Mouse (Mus musculus) ES-Bruce4 (cell line): ENCODE results near the gene Mast4. TPM values are rescaled to one million over a fixed set of nuclear protein-coding genes. Genes with fewer than 3 reads are reported as not detected.

Experiments
- H3K27ac ChIP-seq: 2 replicates; pipeline ENCODE4 v1.5.1; 2012; ENCODE audit warnings: low read length, inconsistent platforms; ENCODE audit not compliant: insufficient read depth
- H3K27me3 ChIP-seq: 2 replicates; pipeline ENCODE4 v1.6.1; 2012; ENCODE audit warnings: mild to moderate bottlenecking, low read length, inconsistent platforms; ENCODE audit not compliant: control insufficient read depth, poor library complexity, insufficient read depth, severe bottlenecking
- H3K36me3 ChIP-seq: 2 replicates; pipeline ENCODE4 v1.6.1; 2012; ENCODE audit warnings: inconsistent platforms, mild to moderate bottlenecking, low read length, moderate library complexity; ENCODE audit not compliant: control insufficient read depth, poor library complexity, insufficient read depth, severe bottlenecking
- H3K4me1 ChIP-seq: one replicate; pipeline ENCODE4 v1.8.1; 2011; ENCODE audit warnings: low read length; ENCODE audit not compliant: control insufficient read depth, insufficient read depth
- H3K4me3 ChIP-seq: 2 replicates; pipeline ENCODE4 v1.5.1; 2011; ENCODE audit warnings: low read depth, mild to moderate bottlenecking, low read length
- H3K9ac ChIP-seq: 2 replicates; pipeline ENCODE4 v1.6.1; 2012; ENCODE audit warnings: low read depth, mild to moderate bottlenecking, inconsistent platforms; ENCODE audit not compliant: poor library complexity, severe bottlenecking
- H3K9me3 ChIP-seq: replicated peaks from 2 replicates; pipeline ENCODE4 v1.6.1; 2012; ENCODE audit warnings: mild to moderate bottlenecking, low read length, inconsistent platforms; ENCODE audit not compliant: control insufficient read depth, poor library complexity, insufficient read depth, severe bottlenecking
- CTCF ChIP-seq: IDR thresholded peaks from one replicate; pipeline ENCODE4 v1.8.1; 2011; ENCODE audit warnings: low read depth, low read length
- EP300 ChIP-seq: IDR thresholded peaks from 2 replicates; pipeline ENCODE4 v1.6.1; 2011; ENCODE audit warnings: low read depth, low read length; ENCODE audit not compliant: insufficient read depth
- POLR2A ChIP-seq: IDR thresholded peaks from one replicate; pipeline ENCODE4 v1.8.1; 2011; ENCODE audit warnings: low read length; ENCODE audit not compliant: insufficient read depth
- polyA plus RNA-seq: library from polyadenylated mRNA; stranded (reverse); fragments of >200 nt; gene quantifications from 2 replicates; pipeline ENCODE4 v1.2.4, GENCODE M21; 2011; ENCODE audit warnings: low read depth; ENCODE audit not compliant: missing spikeins, insufficient read depth, insufficient read length

The Mast4 gene
- polyA plus RNA-seq, 1 experiment = 25.3 TPM

GRCm38 (mm10) chr13:103308296-103308695, 26.0 kb downstream of the Mast4 start:
- no peaks in the 10 kb centered on the region for H3K4me1 ChIP-seq
- no peak for TF ChIP-seq EP300
- TF ChIP-seq CTCF = no peak
- TF ChIP-seq POLR2A = no peak
- H3K9me3 ChIP-seq = no peaks in the 10 kb centered on the region
- H3K36me3 ChIP-seq = no peaks in the 10 kb centered on the region
- no peak overlapping the region for H3K27ac ChIP-seq
- no peak overlapping the region for H3K4me3 ChIP-seq
- no peak overlapping the region for H3K9ac ChIP-seq
- no peaks in the 10 kb centered on the region for H3K27me3 ChIP-seq

GRCm38 (mm10) chr13:103303826-103304225, 30.5 kb downstream of the Mast4 start:
- TF ChIP-seq CTCF (no peak), EP300 (no peak), POLR2A (no peak)

GRCm38 (mm10) chr13:103302508-103302907, 31.8 kb downstream of the Mast4 start:
- H3K4me3 ChIP-seq = no peak overlapping the region
- H3K27me3 ChIP-seq = no peaks in the 10 kb centered on the region
- TF ChIP-seq CTCF (no peak), EP300 (no peak), POLR2A (no peak)
- H3K36me3 ChIP-seq = no peaks in the 10 kb centered on the region
- no peak overlapping the region for H3K9ac ChIP-seq
- no peaks in the 10 kb centered on the region for H3K4me1 ChIP-seq
- no peak overlapping the region for H3K27ac ChIP-seq
- no peaks in the 10 kb centered on the region for H3K9me3 ChIP-seq

More at GRCm38 (mm10) chr13:103303826-103304225, 30.5 kb downstream of the Mast4 start:
- Histone ChIP-seq H3K36me3 (no peaks in the 10 kb centered on the region), H3K9me3 (no peaks in the 10 kb centered on the region), H3K27ac (no peak overlapping the region), H3K4me3 (no peak overlapping the region), H3K27me3 (no peaks in the 10 kb centered on the region), H3K9ac (no peak overlapping the region), H3K4me1 (no peaks in the 10 kb centered on the region)

GRCm38 (mm10) chr13:103302077-103302476, 32.2 kb downstream of the Mast4 start:
- Histone ChIP-seq H3K9ac (no peak overlapping the region), H3K4me3 (no peak overlapping the region), H3K9me3 (no peaks in the 10 kb centered on the region), H3K27me3 (no peaks in the 10 kb centered on the region), H3K36me3 (no peaks in the 10 kb centered on the region), H3K27ac (no peak overlapping the region), H3K4me1 (no peaks in the 10 kb centered on the region)
- TF ChIP-seq CTCF (no peak), EP300 (no peak), POLR2A (no peak)

GRCm38 (mm10) chr13:103294424-103294823, 39.9 kb downstream of the Mast4 start:
- Histone ChIP-seq H3K4me3 (no peak overlapping the region), H3K36me3 (no peaks in the 10 kb centered on the region), H3K27ac (no peak overlapping the region), H3K4me1 (no peaks in the 10 kb centered on the region), H3K27me3 (no peaks in the 10 kb centered on the region), H3K9ac (no peak overlapping the region), H3K9me3 (no peaks in the 10 kb centered on the region)
- TF ChIP-seq CTCF = no peak
- TF ChIP-seq POLR2A = no peak

- Histone ChIP-seq H3K9ac (no peak overlapping the region), H3K4me1 (no peaks in the 10 kb centered on the region), H3K9me3 (no peaks in the 10 kb centered on the region), H3K27me3 (no peaks in the 10 kb centered on the region), H3K27ac (no peak overlapping the region), H3K36me3 (no peaks in the 10 kb centered on the region), H3K4me3 (no peak overlapping the region)
- TF ChIP-seq CTCF (no peak), POLR2A (no peak), EP300 (no peak)
Measured at GRCm38 (mm10) chr13:103293121-103293520, 41.2 kb downstream of the Mast4 start.
